Mouse (Mus musculus) kidney, postnatal 25 days (tissue): Measurements from ENCODE around the gene Sec31b.
A peak's percentile ranks its signal among the peaks of the same experiment; 100 is the strongest.

Source experiments
- DNase-seq, 2 experiments: peaks; one replicate each; pipeline ENCODE4 v3.0.0; 2021; ENCODE audit warnings: mixed read lengths in 2 of 2

Gene Sec31b

GRCm38 (mm10) chr19:44545321-44546041 lies at the start of gene Sec31b:
TSS of gene Sec31b (minus strand) at chr19:44545864.
- DNase-seq, result peak; percentile 65 to 85

- no peak for DNase-seq
Measured at GRCm38 (mm10) chr19:44594180-44594579, 48.5 kb upstream of the Sec31b start.

GRCm38 (mm10) chr19:44591638-44592037 lies 46.0 kb upstream of the Sec31b start:
- no peak for DNase-seq

GRCm38 (mm10) chr19:44590992-44591391 lies 45.3 kb upstream of the Sec31b start:
- no peak for DNase-seq

GRCm38 (mm10) chr19:44589591-44590223 lies 44.0 kb upstream of the Sec31b start:
- DNase-seq, result no peak

GRCm38 (mm10) chr19:44588036-44588435 lies 42.4 kb upstream of the Sec31b start:
- DNase-seq, result no peak

GRCm38 (mm10) chr19:44582638-44583309 lies 37.1 kb upstream of the Sec31b start:
- peak; percentile 91 to 95 for DNase-seq

- DNase-seq, result no peak
Measured at GRCm38 (mm10) chr19:44582103-44582502, 36.4 kb upstream of the Sec31b start.

- no peak for DNase-seq
Measured at GRCm38 (mm10) chr19:44578038-44578437, 32.4 kb upstream of the Sec31b start.

GRCm38 (mm10) chr19:44576275-44576674 lies 30.6 kb upstream of the Sec31b start:
- no peak for DNase-seq

GRCm38 (mm10) chr19:44567763-44568162 lies 22.1 kb upstream of the Sec31b start:
- DNase-seq, result no peak

GRCm38 (mm10) chr19:44564006-44564405 lies 18.3 kb upstream of the Sec31b start:
- DNase-seq, result no peak

- peak; percentile 96 to 97 for DNase-seq
Measured at GRCm38 (mm10) chr19:44562652-44563206, 17.1 kb upstream of the Sec31b start, which contains the start of gene Hif1an. TSS of gene Hif1an (plus strand) at chr19:44562850.

- DNase-seq, result peak; percentile 97
Measured at GRCm38 (mm10) chr19:44554861-44555590, 9.4 kb upstream of the Sec31b start, which contains the start of gene Ndufb8. TSS of gene Ndufb8 (minus strand) at chr19:44555440.

GRCm38 (mm10) chr19:44554490-44554860 lies 8.8 kb upstream of the Sec31b start:
- no peak for DNase-seq

GRCm38 (mm10) chr19:44553286-44553685 lies 7.6 kb upstream of the Sec31b start:
- peak; percentile 28 to 72 for DNase-seq

GRCm38 (mm10) chr19:44552731-44553130 lies 7.1 kb upstream of the Sec31b start, which contains the start of gene Gm20538:
TSS of gene Gm20538 (minus strand) at chr19:44552831.
- no peak for DNase-seq

GRCm38 (mm10) chr19:44544775-44545174 lies 889 bp downstream of the Sec31b start:
- peak; percentile 76 to 91 for DNase-seq

- no peak for DNase-seq
Measured at GRCm38 (mm10) chr19:44544372-44544771, 1.3 kb downstream of the Sec31b start.

- no peak for DNase-seq
Measured at GRCm38 (mm10) chr19:44542694-44543178, 2.9 kb downstream of the Sec31b start.

GRCm38 (mm10) chr19:44537416-44537815 lies 8.2 kb downstream of the Sec31b start:
- DNase-seq, result no peak

GRCm38 (mm10) chr19:44535376-44535775 lies 10.3 kb downstream of the Sec31b start:
- DNase-seq, result peak in 1 of 2 experiments; percentile 17
